Mouse (Mus musculus): ENCODE measurements around the gene Fn1. TPM values are rescaled to one million over a fixed set of nuclear protein-coding genes. Genes with fewer than 3 reads are reported as not detected.

Fn1 gene
- polyA plus RNA-seq, 1 experiment: 56.8 TPM

GRCm38 (mm10) chr1:71540437-71540836 lies 112.6 kb downstream of the Fn1 start:
- Histone ChIP-seq H3K27ac (ENCODE audit: insufficient read depth, low read length) (no peak overlapping the region), H3K4me3 (ENCODE audit: extremely low read depth, insufficient read depth, insufficient read length) (no peak overlapping the region), H3K4me1 (ENCODE audit: control insufficient read depth, insufficient read depth, insufficient read length) (no peaks in the 10 kb centered on the region), H3K36me3 (ENCODE audit: control insufficient read depth, insufficient read depth, low read length) (no peaks in the 10 kb centered on the region), H3K27me3 (ENCODE audit: control insufficient read depth, insufficient read depth, low read length) (no peaks in the 10 kb centered on the region)
- WGBS: 95% methylated on average over 3 of the region's 3 CpGs
- no peak for TF ChIP-seq POLR2A (IDR thresholded peaks at IDR 0.05; ENCODE audit: low read depth, low read length)
- TF ChIP-seq CTCF (IDR thresholded peaks at IDR 0.05; ENCODE audit: extremely low read depth, insufficient read depth, insufficient read length, insufficient replicate concordance): no peak
- DNase-seq (ENCODE audit: low read depth in 1 of 2, low spot score in 2 of 2): no peak

GRCm38 (mm10) chr1:71539641-71540040 lies 113.4 kb downstream of the Fn1 start:
- DNase-seq (ENCODE audit: low read depth in 1 of 2, low spot score in 2 of 2): no peak
- 88% methylated on average over 4 of the region's 4 CpGs for WGBS
- Histone ChIP-seq H3K27ac (ENCODE audit: insufficient read depth, low read length) (no peak overlapping the region), H3K27me3 (ENCODE audit: control insufficient read depth, insufficient read depth, low read length) (no peaks in the 10 kb centered on the region), H3K4me1 (ENCODE audit: control insufficient read depth, insufficient read depth, insufficient read length) (no peaks in the 10 kb centered on the region), H3K36me3 (ENCODE audit: control insufficient read depth, insufficient read depth, low read length) (no peaks in the 10 kb centered on the region), H3K4me3 (ENCODE audit: extremely low read depth, insufficient read depth, insufficient read length) (no peak overlapping the region)
- TF ChIP-seq POLR2A (IDR thresholded peaks at IDR 0.05; ENCODE audit: low read depth, low read length): no peak
- no peak for TF ChIP-seq CTCF (IDR thresholded peaks at IDR 0.05; ENCODE audit: extremely low read depth, insufficient read depth, insufficient read length, insufficient replicate concordance)

Other genes starting within 250 kb of the Fn1 start
- not detected in 2 replicates for gene Abca12, start 238.3 kb downstream of the Fn1 start, polyA plus RNA-seq (2012; rRNA removed)
- gene Atic, start 96.0 kb downstream of the Fn1 start, polyA plus RNA-seq (2012; rRNA removed): 23.4 and 24.9 TPM in 2 replicates

Data from spleen, adult 2 months (tissue).